Mouse (Mus musculus) ES-Bruce4 (cell line): Measurements from ENCODE around the gene Urgcp. TPM values are rescaled to one million over a fixed set of nuclear protein-coding genes. Genes with fewer than 3 reads are reported as not detected.

Experiments
- H3K27ac ChIP-seq: 2 replicates; pipeline ENCODE4 v1.5.1; 2012; ENCODE audit warnings: low read length, inconsistent platforms; ENCODE audit not compliant: insufficient read depth
- H3K27me3 ChIP-seq: 2 replicates; pipeline ENCODE4 v1.6.1; 2012; ENCODE audit warnings: mild to moderate bottlenecking, low read length, inconsistent platforms; ENCODE audit not compliant: control insufficient read depth, poor library complexity, insufficient read depth, severe bottlenecking
- H3K36me3 ChIP-seq: 2 replicates; pipeline ENCODE4 v1.6.1; 2012; ENCODE audit warnings: inconsistent platforms, mild to moderate bottlenecking, low read length, moderate library complexity; ENCODE audit not compliant: control insufficient read depth, poor library complexity, insufficient read depth, severe bottlenecking
- H3K4me1 ChIP-seq: one replicate; pipeline ENCODE4 v1.8.1; 2011; ENCODE audit warnings: low read length; ENCODE audit not compliant: control insufficient read depth, insufficient read depth
- H3K4me3 ChIP-seq: 2 replicates; pipeline ENCODE4 v1.5.1; 2011; ENCODE audit warnings: low read depth, mild to moderate bottlenecking, low read length
- H3K9ac ChIP-seq: 2 replicates; pipeline ENCODE4 v1.6.1; 2012; ENCODE audit warnings: low read depth, mild to moderate bottlenecking, inconsistent platforms; ENCODE audit not compliant: poor library complexity, severe bottlenecking
- H3K9me3 ChIP-seq: replicated peaks from 2 replicates; pipeline ENCODE4 v1.6.1; 2012; ENCODE audit warnings: mild to moderate bottlenecking, low read length, inconsistent platforms; ENCODE audit not compliant: control insufficient read depth, poor library complexity, insufficient read depth, severe bottlenecking
- CTCF ChIP-seq: IDR thresholded peaks from one replicate; pipeline ENCODE4 v1.8.1; 2011; ENCODE audit warnings: low read depth, low read length
- EP300 ChIP-seq: IDR thresholded peaks from 2 replicates; pipeline ENCODE4 v1.6.1; 2011; ENCODE audit warnings: low read depth, low read length; ENCODE audit not compliant: insufficient read depth
- POLR2A ChIP-seq: IDR thresholded peaks from one replicate; pipeline ENCODE4 v1.8.1; 2011; ENCODE audit warnings: low read length; ENCODE audit not compliant: insufficient read depth
- polyA plus RNA-seq: library from polyadenylated mRNA; stranded (reverse); fragments of >200 nt; gene quantifications from 2 replicates; pipeline ENCODE4 v1.2.4, GENCODE M21; 2011; ENCODE audit warnings: low read depth; ENCODE audit not compliant: missing spikeins, insufficient read depth, insufficient read length

Urgcp gene
- polyA plus RNA-seq, 1 experiment: 10.6 TPM

GRCm38 (mm10) chr11:5780035-5780499 is 17.9 kb upstream of the Urgcp start:
- Histone ChIP-seq H3K4me1 (no peaks in the 10 kb centered on the region), H3K9me3 (no peaks in the 10 kb centered on the region), H3K36me3 (peaks cover 2% of the 10 kb centered on the region; the same call in 1 of the 2 replicates), H3K9ac (no peak overlapping the region), H3K27me3 (no peaks in the 10 kb centered on the region), H3K4me3 (no peak overlapping the region), H3K27ac (no peak overlapping the region)
- no peak for TF ChIP-seq CTCF
- no peak for TF ChIP-seq EP300
- no peak for TF ChIP-seq POLR2A

- no peaks in the 10 kb centered on the region for H3K27me3 ChIP-seq
Measured at GRCm38 (mm10) chr11:5778481-5778880, 16.3 kb upstream of the Urgcp start.

GRCm38 (mm10) chr11:5766019-5766418 is 3.8 kb upstream of the Urgcp start:
- H3K9me3 ChIP-seq: no peaks in the 10 kb centered on the region

More at GRCm38 (mm10) chr11:5778481-5778880, 16.3 kb upstream of the Urgcp start:
- Histone ChIP-seq H3K4me3 (no peak overlapping the region), H3K9me3 (no peaks in the 10 kb centered on the region), H3K4me1 (no peaks in the 10 kb centered on the region), H3K27ac (no peak overlapping the region), H3K36me3 (peaks cover 2% of the 10 kb centered on the region; the same call in 1 of the 2 replicates), H3K9ac (no peak overlapping the region)
- TF ChIP-seq CTCF (peak; percentile 46), POLR2A (no peak)

GRCm38 (mm10) chr11:5762633-5762982 is 432 bp upstream of the Urgcp start:
- H3K27me3 ChIP-seq: no peaks in the 10 kb centered on the region
- TF ChIP-seq CTCF (no peak), EP300 (no peak), POLR2A (no peak)
- H3K4me3 ChIP-seq: peak overlapping the region; percentile 81
- no peaks in the 10 kb centered on the region for H3K4me1 ChIP-seq
- H3K36me3 ChIP-seq: peaks cover 8% of the 10 kb centered on the region
- H3K9me3 ChIP-seq: no peaks in the 10 kb centered on the region
- H3K27ac ChIP-seq: peak overlapping the region; percentile 55
- H3K9ac ChIP-seq: peak overlapping the region; percentile 67

More at GRCm38 (mm10) chr11:5766019-5766418, 3.8 kb upstream of the Urgcp start:
- Histone ChIP-seq H3K36me3 (peaks cover 14% of the 10 kb centered on the region), H3K27ac (no peak overlapping the region), H3K4me3 (no peak overlapping the region), H3K4me1 (no peaks in the 10 kb centered on the region), H3K9ac (no peak overlapping the region), H3K27me3 (no peaks in the 10 kb centered on the region)
- no peak for TF ChIP-seq POLR2A
- no peak for TF ChIP-seq EP300
- TF ChIP-seq CTCF: no peak

DNA sequence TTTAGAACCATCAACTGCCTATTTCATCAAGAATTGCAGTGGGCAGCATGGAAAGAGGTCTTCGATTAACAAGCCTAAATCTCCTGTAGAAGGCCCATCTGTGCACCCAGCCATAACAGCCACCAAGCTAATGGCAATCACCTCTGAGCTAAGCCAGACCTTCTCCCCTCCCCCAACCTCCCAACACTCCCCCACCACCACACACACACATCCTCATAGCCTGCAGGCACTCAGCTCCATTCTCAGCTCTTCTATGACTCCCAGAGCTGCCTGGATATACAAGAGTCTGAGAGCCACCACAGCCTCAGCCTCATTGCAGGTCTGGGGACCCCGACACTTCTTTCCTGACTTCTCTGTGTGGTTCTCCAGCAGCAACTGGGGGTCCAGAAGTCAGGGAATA is 8.4 kb downstream of the Urgcp start:
- no peaks in the 10 kb centered on the region for H3K36me3 ChIP-seq
- H3K27me3 ChIP-seq: no peaks in the 10 kb centered on the region
- TF ChIP-seq CTCF: no peak
- TF ChIP-seq EP300: peak; percentile 53; the same call in 1 of the 2 replicates
- TF ChIP-seq POLR2A: no peak
- no peak overlapping the region for H3K9ac ChIP-seq
- no peaks in the 10 kb centered on the region for H3K4me1 ChIP-seq
- peaks cover 10% of the 10 kb centered on the region for H3K9me3 ChIP-seq
- no peak overlapping the region for H3K4me3 ChIP-seq
- H3K27ac ChIP-seq: no peak overlapping the region

- no peak for TF ChIP-seq CTCF
- TF ChIP-seq POLR2A: no peak
- TF ChIP-seq EP300: no peak
- no peaks in the 10 kb centered on the region for H3K36me3 ChIP-seq
- H3K9ac ChIP-seq: no peak overlapping the region
- H3K9me3 ChIP-seq: no peaks in the 10 kb centered on the region
- H3K4me3 ChIP-seq: no peak overlapping the region
- H3K4me1 ChIP-seq: no peaks in the 10 kb centered on the region
- no peak overlapping the region for H3K27ac ChIP-seq
- no peaks in the 10 kb centered on the region for H3K27me3 ChIP-seq
Measured at GRCm38 (mm10) chr11:5744951-5745350, 17.2 kb downstream of the Urgcp start.
